Mouse (Mus musculus) ES-Bruce4 (cell line): ENCODE data around the gene Idnk.

Experiments used
- CTCF ChIP-seq: IDR thresholded peaks from one replicate; pipeline ENCODE4 v1.8.1; 2011; ENCODE audit warnings: low read depth, low read length
- POLR2A ChIP-seq: IDR thresholded peaks from one replicate; pipeline ENCODE4 v1.8.1; 2011; ENCODE audit warnings: low read length; ENCODE audit not compliant: insufficient read depth

DNA sequence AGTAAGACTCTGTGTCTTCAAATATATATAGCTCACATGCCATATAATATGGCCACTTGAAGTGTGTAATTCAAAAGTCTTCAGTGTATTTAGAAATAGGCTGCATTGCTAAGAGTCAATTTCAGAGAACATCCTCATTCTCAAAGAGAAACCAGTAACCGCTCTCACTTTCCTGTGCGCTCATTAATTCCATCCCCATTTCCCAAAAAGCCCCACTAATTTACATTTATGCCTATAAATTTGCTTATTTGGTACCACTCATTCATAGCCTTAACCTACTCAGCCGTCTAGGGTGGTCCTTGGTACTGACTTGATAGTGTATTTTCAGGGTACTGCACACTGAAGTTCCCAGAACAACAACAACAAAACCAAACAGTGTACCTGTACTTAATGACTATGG, 44.5 kb downstream of the Idnk start:
- TF ChIP-seq CTCF = no peak
- TF ChIP-seq POLR2A = no peak
